Mouse (Mus musculus) CH12.LX (cell line): Measurements from ENCODE around the gene Ccdc15.

ENCODE experiments used
- CTCF ChIP-seq, 2 experiments: IDR thresholded peaks in 1 of 2; conservative IDR thresholded peaks in 1 of 2; 2 replicates each; pipeline ENCODE4 v1.5.1; 2011 to 2012; ENCODE audit warnings: low read depth in 2 of 2, low read length in 2 of 2, improper control_type of control experiment in 1 of 2, inconsistent platforms in 1 of 2, mild to moderate bottlenecking in 1 of 2, moderate library complexity in 1 of 2
- EP300 ChIP-seq: IDR thresholded peaks from 2 replicates; pipeline ENCODE4 v1.6.1; 2011; ENCODE audit warnings: low read length, improper control_type of control experiment
- HCFC1 ChIP-seq: IDR thresholded peaks from 2 replicates; pipeline ENCODE4 v1.6.1; 2012; ENCODE audit warnings: low read depth, mild to moderate bottlenecking, inconsistent platforms, low read length, improper control_type of control experiment
- MXI1 ChIP-seq: IDR thresholded peaks from 2 replicates; pipeline ENCODE4 v1.6.1; 2011; ENCODE audit warnings: mild to moderate bottlenecking, low read depth, low read length, improper control_type of control experiment
- USF1 ChIP-seq: IDR thresholded peaks from 2 replicates; pipeline ENCODE4 v1.6.1; 2014; ENCODE audit warnings: low read depth, mild to moderate bottlenecking, inconsistent platforms, low read length, improper control_type of control experiment

DNA sequence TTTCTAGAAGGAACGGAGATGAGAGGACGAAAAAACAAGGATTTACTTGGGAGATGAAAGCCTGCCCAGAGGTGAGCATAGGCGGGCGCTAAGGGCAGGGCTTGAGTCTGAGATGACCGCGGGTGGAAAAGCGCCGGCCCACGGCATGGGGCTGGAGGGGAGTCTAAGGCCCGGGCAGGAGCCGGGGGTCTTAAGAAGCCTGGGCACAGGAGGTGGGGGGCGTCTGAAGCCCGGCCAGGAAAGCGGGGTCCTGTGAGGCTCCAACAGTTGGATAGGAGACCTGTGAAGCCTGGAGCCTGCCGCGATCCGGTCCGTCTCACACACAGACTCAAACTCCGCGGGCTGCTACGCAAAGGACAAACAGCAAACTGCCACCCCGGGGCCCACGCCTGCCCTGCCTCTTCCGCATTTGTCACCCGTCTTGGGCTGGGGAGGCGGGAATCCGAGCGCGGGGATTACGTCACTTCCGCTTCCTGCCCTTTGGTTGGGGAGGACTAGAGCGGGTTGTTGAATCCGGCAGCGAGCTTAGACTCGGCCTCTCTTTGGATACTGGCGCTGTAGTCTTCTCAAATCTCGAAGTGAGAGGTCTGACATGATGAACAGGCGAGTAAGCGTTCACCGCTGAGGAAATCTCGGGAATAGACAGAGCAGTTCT is at the start of gene Ccdc15:
- TF ChIP-seq EP300 (no peak), HCFC1 (peak; percentile 82), USF1 (no peak), CTCF (conservative IDR thresholded peaks at IDR 0.05 in 1 of 2, IDR thresholded peaks at IDR 0.05 in 1 of 2; ENCODE audit: low read depth in 2 of 2, low read length in 2 of 2) (no peak), MXI1 (peak; percentile 91)
